Mouse (Mus musculus): ENCODE measurements around the gene Lrrc45. TPM values are rescaled to one million over a fixed set of nuclear protein-coding genes. Genes with fewer than 3 reads are reported as not detected.

Gene Lrrc45
- polyA plus RNA-seq, 1 experiment = 1.5 TPM

- no peak for TF ChIP-seq GATA1 (IDR thresholded peaks at IDR 0.05; ENCODE audit: low read length)
- TF ChIP-seq TAL1 (IDR thresholded peaks at IDR 0.05; ENCODE audit: low read length) = no peak
- Histone ChIP-seq H3K9me3 (ENCODE audit: control insufficient read depth, low read length) (peaks cover 4% of the 10 kb centered on the region; the same call in 1 of the 2 replicates), H3K4me3 (replicated peaks) (no peak overlapping the region), H3K4me1 (ENCODE audit: control insufficient read depth) (no peaks in the 10 kb centered on the region), H3K27me3 (ENCODE audit: control insufficient read depth) (no peaks in the 10 kb centered on the region), H3K36me3 (ENCODE audit: control insufficient read depth) (peaks cover 79% of the 10 kb centered on the region)
Measured at GRCm38 (mm10) chr11:120695641-120696040, 18.1 kb upstream of the Lrrc45 start.

GRCm38 (mm10) chr11:120696568-120696967 is 17.2 kb upstream of the Lrrc45 start:
- Histone ChIP-seq H3K9me3 (ENCODE audit: control insufficient read depth, low read length) (peaks cover 4% of the 10 kb centered on the region; the same call in 1 of the 2 replicates), H3K4me3 (replicated peaks) (no peak overlapping the region), H3K27me3 (ENCODE audit: control insufficient read depth) (no peaks in the 10 kb centered on the region), H3K36me3 (ENCODE audit: control insufficient read depth) (peaks cover 81% of the 10 kb centered on the region), H3K4me1 (ENCODE audit: control insufficient read depth) (no peaks in the 10 kb centered on the region)
- TF ChIP-seq GATA1 (IDR thresholded peaks at IDR 0.05; ENCODE audit: low read length) (no peak), TAL1 (IDR thresholded peaks at IDR 0.05; ENCODE audit: low read length) (no peak)

- H3K4me3 ChIP-seq (replicated peaks) = no peak overlapping the region
- H3K36me3 ChIP-seq (ENCODE audit: control insufficient read depth) = peaks cover 79% of the 10 kb centered on the region
- H3K4me1 ChIP-seq (ENCODE audit: control insufficient read depth) = no peaks in the 10 kb centered on the region
- TF ChIP-seq TAL1 (IDR thresholded peaks at IDR 0.05; ENCODE audit: low read length) = no peak
- TF ChIP-seq GATA1 (IDR thresholded peaks at IDR 0.05; ENCODE audit: low read length) = no peak
- H3K27me3 ChIP-seq (ENCODE audit: control insufficient read depth) = no peaks in the 10 kb centered on the region
- H3K9me3 ChIP-seq (ENCODE audit: control insufficient read depth, low read length) = peaks cover 4% of the 10 kb centered on the region; the same call in 1 of the 2 replicates
Measured at GRCm38 (mm10) chr11:120697741-120698140, 16.0 kb upstream of the Lrrc45 start.

- no peaks in the 10 kb centered on the region for H3K27me3 ChIP-seq (ENCODE audit: control insufficient read depth)
- H3K9me3 ChIP-seq (ENCODE audit: control insufficient read depth, low read length) = no peaks in the 10 kb centered on the region
- no peaks in the 10 kb centered on the region; the same call in 1 of the 2 replicates for H3K4me1 ChIP-seq (ENCODE audit: control insufficient read depth)
- H3K36me3 ChIP-seq (ENCODE audit: control insufficient read depth) = peaks cover 65% of the 10 kb centered on the region
- no peak overlapping the region for H3K4me3 ChIP-seq (replicated peaks)
- TF ChIP-seq GATA1 (IDR thresholded peaks at IDR 0.05; ENCODE audit: low read length) = no peak
- no peak for TF ChIP-seq TAL1 (IDR thresholded peaks at IDR 0.05; ENCODE audit: low read length)
Measured at GRCm38 (mm10) chr11:120703696-120704454, 9.8 kb upstream of the Lrrc45 start.

GRCm38 (mm10) chr11:120704486-120705325 is 9.0 kb upstream of the Lrrc45 start:
- H3K4me3 ChIP-seq (replicated peaks) = no peak overlapping the region
- H3K36me3 ChIP-seq (ENCODE audit: control insufficient read depth) = peaks cover 61% of the 10 kb centered on the region
- TF ChIP-seq TAL1 (IDR thresholded peaks at IDR 0.05; ENCODE audit: low read length) (no peak), GATA1 (IDR thresholded peaks at IDR 0.05; ENCODE audit: low read length) (no peak)
- H3K27me3 ChIP-seq (ENCODE audit: control insufficient read depth) = no peaks in the 10 kb centered on the region
- no peaks in the 10 kb centered on the region for H3K9me3 ChIP-seq (ENCODE audit: control insufficient read depth, low read length)
- no peaks in the 10 kb centered on the region; the same call in 1 of the 2 replicates for H3K4me1 ChIP-seq (ENCODE audit: control insufficient read depth)

- no peak overlapping the region for H3K4me3 ChIP-seq (replicated peaks)
- H3K27me3 ChIP-seq (ENCODE audit: control insufficient read depth) = no peaks in the 10 kb centered on the region
- H3K9me3 ChIP-seq (ENCODE audit: control insufficient read depth, low read length) = no peaks in the 10 kb centered on the region
- no peak for TF ChIP-seq GATA1 (IDR thresholded peaks at IDR 0.05; ENCODE audit: low read length)
- TF ChIP-seq TAL1 (IDR thresholded peaks at IDR 0.05; ENCODE audit: low read length) = no peak
- no peaks in the 10 kb centered on the region; the same call in none of the 2 replicates for H3K4me1 ChIP-seq (ENCODE audit: control insufficient read depth)
- peaks cover 61% of the 10 kb centered on the region for H3K36me3 ChIP-seq (ENCODE audit: control insufficient read depth)
Measured at GRCm38 (mm10) chr11:120706120-120706519, 7.6 kb upstream of the Lrrc45 start.

- TF ChIP-seq GATA1 (IDR thresholded peaks at IDR 0.05; ENCODE audit: low read length) (no peak), TAL1 (IDR thresholded peaks at IDR 0.05; ENCODE audit: low read length) (no peak)
- no peaks in the 10 kb centered on the region for H3K9me3 ChIP-seq (ENCODE audit: control insufficient read depth, low read length)
- H3K36me3 ChIP-seq (ENCODE audit: control insufficient read depth) = peaks cover 63% of the 10 kb centered on the region
- no peaks in the 10 kb centered on the region for H3K27me3 ChIP-seq (ENCODE audit: control insufficient read depth)
- H3K4me3 ChIP-seq (replicated peaks) = no peak overlapping the region
- H3K4me1 ChIP-seq (ENCODE audit: control insufficient read depth) = peaks cover 4% of the 10 kb centered on the region
Measured at GRCm38 (mm10) chr11:120707225-120707624, 6.5 kb upstream of the Lrrc45 start.

- Histone ChIP-seq H3K9me3 (ENCODE audit: control insufficient read depth, low read length) (no peaks in the 10 kb centered on the region), H3K36me3 (ENCODE audit: control insufficient read depth) (peaks cover 59% of the 10 kb centered on the region), H3K4me3 (replicated peaks) (no peak overlapping the region), H3K27me3 (ENCODE audit: control insufficient read depth) (no peaks in the 10 kb centered on the region), H3K4me1 (ENCODE audit: control insufficient read depth) (peaks cover 11% of the 10 kb centered on the region)
- TF ChIP-seq GATA1 (IDR thresholded peaks at IDR 0.05; ENCODE audit: low read length) = no peak
- no peak for TF ChIP-seq TAL1 (IDR thresholded peaks at IDR 0.05; ENCODE audit: low read length)
Measured at GRCm38 (mm10) chr11:120707969-120708368, 5.8 kb upstream of the Lrrc45 start.

- Histone ChIP-seq H3K9me3 (ENCODE audit: control insufficient read depth, low read length) (no peaks in the 10 kb centered on the region), H3K27me3 (ENCODE audit: control insufficient read depth) (no peaks in the 10 kb centered on the region), H3K4me3 (replicated peaks) (no peak overlapping the region), H3K36me3 (ENCODE audit: control insufficient read depth) (peaks cover 47% of the 10 kb centered on the region), H3K4me1 (ENCODE audit: control insufficient read depth) (peaks cover 26% of the 10 kb centered on the region)
- TF ChIP-seq GATA1 (IDR thresholded peaks at IDR 0.05; ENCODE audit: low read length) (no peak), TAL1 (IDR thresholded peaks at IDR 0.05; ENCODE audit: low read length) (no peak)
Measured at GRCm38 (mm10) chr11:120709551-120709950, 4.2 kb upstream of the Lrrc45 start.

Measured in erythroblast, embryonic 14.5 days (primary cell).